Mouse (Mus musculus): Measurements from ENCODE around the gene Cntnap2. TPM values are rescaled to one million over a fixed set of nuclear protein-coding genes. Genes with fewer than 3 reads are reported as not detected.

Gene Cntnap2
- total and polyA plus RNA-seq, 3 experiments = 0.30 to 0.79 (median 0.44) TPM

DNA sequence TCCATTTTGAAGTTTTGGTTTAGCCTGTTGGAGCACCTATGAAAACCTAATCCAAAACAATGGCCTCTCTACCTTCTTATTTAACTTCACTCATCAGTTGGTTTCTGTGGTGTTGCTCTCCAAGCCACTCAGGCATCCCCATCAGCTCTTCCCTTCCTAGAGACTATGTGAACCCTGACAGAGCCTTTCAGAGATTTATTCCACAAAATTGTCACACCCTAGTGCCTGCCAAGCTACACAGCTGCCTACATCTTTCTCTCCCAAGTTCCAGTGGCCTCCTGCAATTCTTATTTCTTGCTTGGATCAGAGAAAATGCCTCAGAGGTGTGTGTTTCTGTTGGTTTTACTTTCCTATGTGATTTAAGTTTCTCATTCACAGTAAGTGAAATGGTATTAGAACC, 1674.6 kb downstream of the Cntnap2 start:
- DNase-seq (ENCODE audit: extremely low read depth) = no peak
- Histone ChIP-seq H3K27me3 (replicated peaks) (no peaks in the 10 kb centered on the region), H3K36me3 (replicated peaks in 1 of 2; ENCODE audit: control insufficient read depth in 1 of 2, insufficient read depth in 1 of 2, low read length in 1 of 2) (no peaks in the 10 kb centered on the region), H3K9ac (ENCODE audit: insufficient read depth, low read depth) (no peak overlapping the region), H3K27ac (ENCODE audit: insufficient read depth, low read depth) (no peak overlapping the region), H3K79me2 (replicated peaks; ENCODE audit: control insufficient read depth, extremely low read depth, insufficient read depth, poor library complexity, severe bottlenecking) (no peaks in the 10 kb centered on the region), H3K4me2 (ENCODE audit: insufficient read depth, low read depth, poor library complexity, severe bottlenecking) (no peak overlapping the region), H3K4me3 (replicated peaks in 1 of 3; ENCODE audit: low read depth in 2 of 3, low read length in 2 of 3, poor library complexity in 1 of 3) (no peak overlapping the region), H3K4me1 (ENCODE audit: control insufficient read depth in 1 of 2, insufficient read depth in 2 of 2) (no peaks in the 10 kb centered on the region), H3K9me3 (replicated peaks; ENCODE audit: low read length) (no peaks in the 10 kb centered on the region)
- dilution Hi-C loops (cut with MboI; ENCODE audit: extremely low pct_ligation_motif_present, extremely low pct_unique_long_range_greater_than_20kb, low sequenced_read_pairs) = no loop called here
- TF ChIP-seq TBP (conservative IDR thresholded peaks at IDR 0.05; ENCODE audit: low read depth, low read length) (no peak), MAX (IDR thresholded peaks at IDR 0.05; ENCODE audit: low read length) (no peak), E2F4 (IDR thresholded peaks at IDR 0.05; ENCODE audit: insufficient replicate concordance, low read depth, low read length) (no peak), NELFE (IDR thresholded peaks at IDR 0.05; ENCODE audit: low read depth, low read length) (no peak), POLR2AphosphoS2 (IDR thresholded peaks at IDR 0.05; ENCODE audit: low read depth, low read length) (no peak), SIN3A (IDR thresholded peaks at IDR 0.05; ENCODE audit: low read length) (no peak), RCOR1 (conservative IDR thresholded peaks at IDR 0.05; ENCODE audit: low read depth, low read length) (no peak), JUN (IDR thresholded peaks at IDR 0.05; ENCODE audit: insufficient read depth, low read depth, low read length) (no peak), CHD2 (IDR thresholded peaks at IDR 0.05; ENCODE audit: low read length) (no peak), ELF1 (IDR thresholded peaks at IDR 0.05; ENCODE audit: low read depth, low read length) (no peak), CHD1 (IDR thresholded peaks at IDR 0.05; ENCODE audit: low read depth, low read length) (no peak), TCF12 (IDR thresholded peaks at IDR 0.05; ENCODE audit: low read depth, low read length) (no peak), USF2 (conservative IDR thresholded peaks at IDR 0.05; ENCODE audit: low read depth, low read length) (no peak), RAD21 (IDR thresholded peaks at IDR 0.05; ENCODE audit: low read depth, low read length) (no peak), BHLHE40 (IDR thresholded peaks at IDR 0.05; ENCODE audit: low read depth, low read length) (no peak)
- in situ Hi-C loops (cut with MboI; ENCODE audit: low pct_ligation_motif_present, low pct_unique_long_range_greater_than_20kb, low sequenced_read_pairs) = no loop called here

DNA sequence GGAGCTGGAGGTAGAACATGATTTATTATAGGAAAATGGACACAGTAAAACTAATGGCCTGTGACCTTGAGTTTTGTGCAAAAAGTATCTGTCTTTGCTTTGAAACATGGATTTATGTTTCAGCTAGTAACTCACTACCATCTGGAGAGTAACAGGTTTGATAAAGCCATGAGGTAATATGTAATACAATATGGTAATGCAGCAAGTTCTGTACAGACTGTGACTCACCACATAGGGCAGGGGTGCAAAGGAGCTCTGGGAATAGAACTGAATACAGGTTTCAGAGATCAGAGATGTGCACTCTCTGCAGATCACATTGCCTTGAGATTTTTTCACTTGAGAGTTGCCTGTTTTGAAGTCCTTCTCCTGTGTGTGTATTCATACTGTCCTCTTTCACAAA, 1689.3 kb downstream of the Cntnap2 start:
- in situ Hi-C loops (cut with MboI; ENCODE audit: low pct_ligation_motif_present, low pct_unique_long_range_greater_than_20kb, low sequenced_read_pairs) (no loop called here), dilution Hi-C loops (cut with MboI; ENCODE audit: extremely low pct_ligation_motif_present, extremely low pct_unique_long_range_greater_than_20kb, low sequenced_read_pairs) (no loop called here)
- H3K36me3 ChIP-seq (replicated peaks in 1 of 2; ENCODE audit: control insufficient read depth in 1 of 2, insufficient read depth in 1 of 2, low read length in 1 of 2) = no peaks in the 10 kb centered on the region
- no peak overlapping the region for H3K4me3 ChIP-seq (replicated peaks in 1 of 3; ENCODE audit: low read depth in 2 of 3, low read length in 2 of 3, poor library complexity in 1 of 3)
- no peak for DNase-seq (ENCODE audit: extremely low read depth)
- no peak overlapping the region for H3K27ac ChIP-seq (ENCODE audit: insufficient read depth, low read depth)
- no peak overlapping the region for H3K9ac ChIP-seq (ENCODE audit: insufficient read depth, low read depth)
- H3K79me2 ChIP-seq (replicated peaks; ENCODE audit: control insufficient read depth, extremely low read depth, insufficient read depth, poor library complexity, severe bottlenecking) = no peaks in the 10 kb centered on the region
- no peaks in the 10 kb centered on the region for H3K27me3 ChIP-seq (replicated peaks)
- no peak overlapping the region for H3K4me2 ChIP-seq (ENCODE audit: insufficient read depth, low read depth, poor library complexity, severe bottlenecking)
- TF ChIP-seq UBTF (IDR thresholded peaks at IDR 0.05; ENCODE audit: low read depth, low read length) (no peak), USF2 (conservative IDR thresholded peaks at IDR 0.05; ENCODE audit: low read depth, low read length) (no peak), ELF1 (IDR thresholded peaks at IDR 0.05; ENCODE audit: low read depth, low read length) (no peak)
- H3K4me1 ChIP-seq (ENCODE audit: control insufficient read depth in 1 of 2, insufficient read depth in 2 of 2) = no peaks in the 10 kb centered on the region
- H3K9me3 ChIP-seq (replicated peaks; ENCODE audit: low read length) = no peaks in the 10 kb centered on the region
